In the genomic region with DNA sequence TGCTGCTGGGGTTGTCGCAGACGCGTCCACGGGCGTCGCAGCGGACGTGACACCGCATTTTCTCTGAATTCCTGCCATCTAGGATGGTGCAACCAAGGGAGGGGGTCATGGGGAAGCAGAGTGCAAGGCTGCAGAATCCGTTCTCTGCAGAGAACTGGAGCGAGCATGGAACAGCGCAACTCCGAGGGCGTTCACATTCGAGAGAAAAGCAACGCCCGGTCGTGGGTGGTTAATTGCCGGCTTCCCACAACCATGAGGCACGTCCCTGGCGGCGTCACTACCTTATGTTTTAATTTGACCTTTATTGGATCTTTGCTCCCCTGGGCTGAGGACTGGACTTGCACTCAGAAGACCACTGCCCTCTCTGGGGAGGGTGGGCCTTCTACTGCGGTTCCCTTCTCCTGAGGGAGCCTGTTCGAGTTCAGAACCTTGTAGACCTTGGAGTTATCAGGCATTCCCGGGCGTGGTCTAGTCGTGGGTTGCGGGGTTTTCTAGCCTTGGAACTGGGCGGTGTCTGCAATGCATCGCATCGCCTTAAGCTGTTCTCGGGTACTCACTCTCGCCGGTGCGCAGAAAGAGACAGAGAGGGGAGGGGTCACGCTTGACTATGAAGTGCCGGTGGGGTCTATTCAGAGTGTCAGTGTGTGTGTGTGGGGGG, we compare ENCODE assay signal across 9 mouse cellular contexts.
A peak's percentile ranks its signal among the peaks of the same experiment; 100 is the strongest.
DNase-seq lines count a peak whose midpoint lies in the region; ATAC-seq and TF ChIP-seq lines count a peak whose summit lies in the region.
"Had no signal": no experiment of that assay in that cellular context is flagged by ENCODE, and none has a peak within 500 bp of the region (broad histone marks: within the 10 kb centered on the region; RNA-seq: fewer than 3 reads in every experiment).

No protein-coding gene starts in this region.

- intact Hi-C loops in heart, postnatal 25 days (cut with DNase I), result no loop called here

- H3K27ac ChIP-seq in heart, embryonic 12.5 days (ENCODE audit: poor library complexity, severe bottlenecking), result no peak overlapping the region
- no peak overlapping the region; the same call in 1 of the 2 replicates for H3K27ac ChIP-seq in forebrain, embryonic 13.5 days
- H3K27ac ChIP-seq in limb, embryonic 15.5 days, result no peak overlapping the region
- H3K27ac ChIP-seq in thymus, adult 2 months (ENCODE audit: control insufficient read depth, insufficient read depth, low read length), result no peak overlapping the region

- TF ChIP-seq CTCF in thymus, adult 2 months (IDR thresholded peaks at IDR 0.05; ENCODE audit: borderline replicate concordance, control insufficient read depth, extremely low read depth, insufficient read depth, low read length, poor library complexity), result no peak

- no peak for ATAC-seq in heart, embryonic 12.5 days (ENCODE audit: insufficient number of reproducible peaks, low FRiP score)
- no peak; the same call in 1 of the 2 replicates for ATAC-seq in forebrain, embryonic 13.5 days
- peak; percentile 22; the same call in 1 of the 2 replicates for ATAC-seq in limb, embryonic 15.5 days (ENCODE audit: insufficient number of reproducible peaks, low FRiP score, low TSS enrichment, low read depth)

- no peaks in the 10 kb centered on the region for H3K36me3 ChIP-seq in heart, embryonic 12.5 days
- no peaks in the 10 kb centered on the region for H3K36me3 ChIP-seq in forebrain, embryonic 13.5 days (ENCODE audit: poor library complexity, severe bottlenecking)
- no peaks in the 10 kb centered on the region for H3K36me3 ChIP-seq in limb, embryonic 15.5 days
- H3K36me3 ChIP-seq in thymus, adult 2 months (ENCODE audit: control insufficient read depth, insufficient read depth, low read length), result no peaks in the 10 kb centered on the region
- H3K36me3 ChIP-seq: G1E had no signal

- H3K4me1 ChIP-seq in heart, embryonic 12.5 days (replicated peaks), result peaks cover 45% of the 10 kb centered on the region
- H3K4me1 ChIP-seq in forebrain, embryonic 13.5 days, result peaks cover 36% of the 10 kb centered on the region
- H3K4me1 ChIP-seq in limb, embryonic 15.5 days, result peaks cover 37% of the 10 kb centered on the region
- no peaks in the 10 kb centered on the region for H3K4me1 ChIP-seq in thymus, adult 2 months (replicated peaks; ENCODE audit: control insufficient read depth, insufficient read depth, low read length)

- no peak for DNase-seq in heart, postnatal 25 days (ENCODE audit: low spot score)
- peak; percentile 58 for DNase-seq in MN1 (ENCODE audit: low spot score)
- peak; percentile 45 for DNase-seq in right cerebral cortex, postnatal 14 days
- DNase-seq in thymus, adult 2 months, result no peak
- no peak for DNase-seq in urinary bladder, postnatal 4 days (ENCODE audit: low spot score in 2 of 2)

- H3K9me3 ChIP-seq in heart, embryonic 12.5 days (replicated peaks), result no peaks in the 10 kb centered on the region
- no peaks in the 10 kb centered on the region for H3K9me3 ChIP-seq in forebrain, embryonic 13.5 days (replicated peaks)
- H3K9me3 ChIP-seq in limb, embryonic 15.5 days, result no peaks in the 10 kb centered on the region

- peak overlapping the region; percentile 56 for H3K9ac ChIP-seq in heart, embryonic 12.5 days
- H3K9ac ChIP-seq in forebrain, embryonic 13.5 days, result peak overlapping the region; percentile 69
- H3K9ac ChIP-seq in limb, embryonic 15.5 days, result no peak overlapping the region

- H3K4me3 ChIP-seq in heart, embryonic 12.5 days, result peak overlapping the region; percentile 55
- peak overlapping the region; percentile 58 for H3K4me3 ChIP-seq in forebrain, embryonic 13.5 days
- peak overlapping the region; percentile 49 for H3K4me3 ChIP-seq in limb, embryonic 15.5 days
- H3K4me3 ChIP-seq in thymus, adult 2 months (ENCODE audit: control insufficient read depth, insufficient read depth, low read length), result no peak overlapping the region

- H3K4me2 ChIP-seq in heart, embryonic 12.5 days, result peak overlapping the region; percentile 99
- H3K4me2 ChIP-seq in forebrain, embryonic 13.5 days, result peak overlapping the region; percentile 88
- H3K4me2 ChIP-seq in limb, embryonic 15.5 days, result peak overlapping the region; percentile 98

- peaks cover 94% of the 10 kb centered on the region for H3K27me3 ChIP-seq in heart, embryonic 12.5 days (replicated peaks)
- peaks cover 97% of the 10 kb centered on the region for H3K27me3 ChIP-seq in forebrain, embryonic 13.5 days
- H3K27me3 ChIP-seq in limb, embryonic 15.5 days, result peaks cover 97% of the 10 kb centered on the region
- H3K27me3 ChIP-seq in thymus, adult 2 months (ENCODE audit: control insufficient read depth, insufficient read depth, low read length), result peaks cover 26% of the 10 kb centered on the region

- TF ChIP-seq POLR2A in thymus, adult 2 months (IDR thresholded peaks at IDR 0.05; ENCODE audit: control insufficient read depth, extremely low read depth, insufficient read depth, low read length, poor library complexity), result no peak

- 1% methylated on average over 37 of the region's 37 CpGs for WGBS in heart, embryonic 12.5 days
- under 1% methylated on average over 36 of the region's 37 CpGs for WGBS in forebrain, embryonic 13.5 days
- under 1% methylated on average over 37 of the region's 37 CpGs for whole genome bisulfite sequencing in limb, embryonic 15.5 days
- WGBS in thymus, adult 2 months, result 3% methylated on average over 37 of the region's 37 CpGs

Comparison
In these comparisons a context has a peak if more than half of its experiments do, and no peak if none do; other contexts are left out.
1. DNase-seq: peak in MN1 (single experiment) and right cerebral cortex, postnatal 14 days (single experiment); none in heart, postnatal 25 days (single experiment), thymus, adult 2 months (single experiment) and urinary bladder, postnatal 4 days (0 of 2).
2. Peak in every context shown above with its lines, with median percentiles within 50 percentile points of each other: H3K4me2 ChIP-seq.